ENCODE assay signal across 11 mouse cellular contexts in the genomic region with DNA sequence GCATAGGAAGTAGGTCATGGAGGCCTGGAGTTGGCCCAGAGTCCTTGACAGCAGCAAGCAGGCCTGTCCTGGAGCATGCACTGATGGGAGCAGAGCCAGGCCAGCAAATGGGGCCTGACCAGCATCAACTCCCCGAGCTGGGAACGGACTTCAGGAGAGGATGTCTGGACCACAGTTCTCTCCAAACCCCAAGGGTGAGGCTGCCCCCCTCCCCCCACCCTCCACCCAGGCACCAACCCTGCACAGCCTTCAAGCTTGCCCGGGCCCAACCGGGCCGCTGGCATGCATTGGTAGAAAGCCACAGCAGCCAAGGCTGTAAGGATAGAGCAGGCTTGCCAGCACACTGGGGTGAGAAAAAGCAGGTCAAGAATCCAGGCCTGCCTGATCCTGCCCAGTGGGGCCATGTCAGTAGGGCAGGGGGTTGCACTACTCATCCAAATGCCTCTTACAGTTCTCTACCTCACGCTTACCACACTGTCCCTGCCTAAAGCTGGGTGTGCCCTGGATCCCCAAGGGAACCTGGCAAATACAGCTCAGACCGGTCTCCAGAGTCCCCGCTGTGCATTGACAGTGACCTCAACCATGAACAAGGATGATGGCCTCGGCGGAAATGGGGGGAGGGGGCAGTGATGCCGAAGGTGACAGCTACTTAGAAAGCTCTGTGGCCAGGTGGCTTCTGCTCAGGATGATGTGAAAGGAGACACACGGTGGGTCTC. TPM values are rescaled to one million over a fixed set of nuclear protein-coding genes. Genes with fewer than 3 reads are reported as not detected.
DNase-seq lines count a peak whose midpoint lies in the region; ATAC-seq and TF ChIP-seq lines count a peak whose summit lies in the region.
"Had no signal": no experiment of that assay in that cellular context is flagged by ENCODE, and none has a peak within 500 bp of the region (broad histone marks: within the 10 kb centered on the region; RNA-seq: fewer than 3 reads in every experiment).

No protein-coding gene starts in this region.

- H3K36me3 ChIP-seq in heart, embryonic 11.5 days (ENCODE audit: control insufficient read depth, insufficient read depth, low read length) = no peaks in the 10 kb centered on the region
- H3K36me3 ChIP-seq in C2C12 (ENCODE audit: control insufficient read depth, insufficient read depth) = no peaks in the 10 kb centered on the region
- H3K36me3 ChIP-seq in heart, postnatal 0 days (replicated peaks; ENCODE audit: control insufficient read depth, insufficient read depth, low read length) = no peaks in the 10 kb centered on the region
- H3K36me3 ChIP-seq: liver, embryonic 13.5 days; midbrain, embryonic 10.5 days had no signal

- WGBS in heart, embryonic 11.5 days (ENCODE audit: insufficient replicate concordance) = 70% methylated on average over 12 of the region's 12 CpGs
- WGBS in heart, postnatal 0 days = 66% methylated on average over 12 of the region's 12 CpGs

- peaks cover 6% of the 10 kb centered on the region for H3K4me1 ChIP-seq in heart, embryonic 11.5 days (ENCODE audit: control insufficient read depth, insufficient read depth, low read length)
- H3K4me1 ChIP-seq in heart, postnatal 0 days (ENCODE audit: control insufficient read depth, insufficient read depth) = peaks cover 28% of the 10 kb centered on the region
- H3K4me1 ChIP-seq: forebrain, embryonic 13.5 days had no signal

- intact Hi-C loops in left cerebral cortex, postnatal 14 days (cut with DNase I) = no loop called here

- H3K4me3 ChIP-seq in heart, embryonic 11.5 days (ENCODE audit: low read depth, low read length) = no peak overlapping the region
- H3K4me3 ChIP-seq in C2C12 (ENCODE audit: insufficient read depth, poor library complexity, severe bottlenecking) = no peak overlapping the region
- no peak overlapping the region for H3K4me3 ChIP-seq in heart, postnatal 0 days (ENCODE audit: low read depth, low read length)
- H3K4me3 ChIP-seq: forebrain, embryonic 13.5 days; liver, embryonic 13.5 days; midbrain, embryonic 10.5 days had no signal

- H3K79me3 ChIP-seq in C2C12 (ENCODE audit: low read depth) = no peaks in the 10 kb centered on the region

- ATAC-seq in heart, embryonic 11.5 days (replicated peaks; ENCODE audit: insufficient number of reproducible peaks, low FRiP score, low TSS enrichment) = no peak
- no peak for ATAC-seq in heart, postnatal 0 days (ENCODE audit: insufficient read depth, low read depth)
- ATAC-seq: forebrain, embryonic 13.5 days had no signal

- no peak overlapping the region for H3K4me2 ChIP-seq in heart, embryonic 11.5 days
- H3K4me2 ChIP-seq in heart, postnatal 0 days (ENCODE audit: low read depth, low read length) = no peak overlapping the region
- H3K4me2 ChIP-seq: forebrain, embryonic 13.5 days; liver, embryonic 13.5 days had no signal

- no peaks in the 10 kb centered on the region; the same call in 1 of the 2 replicates for H3K27me3 ChIP-seq in heart, embryonic 11.5 days (ENCODE audit: control insufficient read depth, insufficient read depth, low read length)
- no peaks in the 10 kb centered on the region for H3K27me3 ChIP-seq in C2C12 (ENCODE audit: control insufficient read depth, insufficient read depth, insufficient read length)
- H3K27me3 ChIP-seq in heart, postnatal 0 days (ENCODE audit: control insufficient read depth, insufficient read depth, low read length) = no peaks in the 10 kb centered on the region
- H3K27me3 ChIP-seq: forebrain, embryonic 13.5 days; liver, embryonic 13.5 days had no signal

- TF ChIP-seq CTCF in C2C12 (IDR thresholded peaks at IDR 0.05; ENCODE audit: control insufficient read depth, insufficient read depth, insufficient read length) = no peak
- TF ChIP-seq CTCF in heart, postnatal 0 days (IDR thresholded peaks at IDR 0.05; ENCODE audit: low read depth) = no peak

- TF ChIP-seq EP300 in heart, postnatal 0 days (IDR thresholded peaks at IDR 0.05; ENCODE audit: low read depth) = no peak

- no peaks in the 10 kb centered on the region for H3K79me2 ChIP-seq in C2C12 (ENCODE audit: control insufficient read depth, insufficient read depth)

- no peak overlapping the region for H3K9ac ChIP-seq in heart, embryonic 11.5 days (ENCODE audit: low read depth, low read length)
- H3K9ac ChIP-seq in heart, postnatal 0 days (replicated peaks; ENCODE audit: low read depth, low read length) = no peak overlapping the region
- H3K9ac ChIP-seq: forebrain, embryonic 13.5 days; liver, embryonic 13.5 days had no signal

- H3ac ChIP-seq in C2C12 (ENCODE audit: control insufficient read depth, insufficient read length, low read depth) = peak overlapping the region; percentile 25

- H3K9me3 ChIP-seq in heart, embryonic 11.5 days (replicated peaks; ENCODE audit: control insufficient read depth, low read length) = no peaks in the 10 kb centered on the region
- H3K9me3 ChIP-seq in heart, postnatal 0 days (replicated peaks; ENCODE audit: control insufficient read depth, low read length) = no peaks in the 10 kb centered on the region
- H3K9me3 ChIP-seq: forebrain, embryonic 13.5 days; liver, embryonic 13.5 days; midbrain, embryonic 10.5 days had no signal

- DNase-seq in heart, adult 18-20 months = peak; percentile 63 to 80
- peak; percentile 76 for DNase-seq in adrenal gland, postnatal 14 days
- no peak for DNase-seq in heart, postnatal 0 days (ENCODE audit: low spot score)
- DNase-seq in frontal cortex, postnatal 36 days (ENCODE audit: low spot score in 2 of 2) = no peak
- DNase-seq in neural tube, embryonic 10.5 days (ENCODE audit: extremely low spot score, low spot score) = no peak
- no peak for DNase-seq in left cerebral cortex, postnatal 14 days (ENCODE audit: low spot score in 2 of 2)
- DNase-seq: liver, embryonic 13.5 days had no signal

- no peak overlapping the region for H3K27ac ChIP-seq in heart, embryonic 11.5 days (ENCODE audit: low read depth, low read length)
- 0 out of 2 replicates have a peak overlapping the region, but pooled peaks have one; percentile 28 for H3K27ac ChIP-seq in heart, postnatal 0 days (ENCODE audit: low read depth)
- H3K27ac ChIP-seq: forebrain, embryonic 13.5 days; liver, embryonic 13.5 days; midbrain, embryonic 10.5 days had no signal

TF ChIP-seq in C2C12, 6 proteins besides CTCF, POLR2A, EP300 and RAD21:
- no peak for TF ChIP-seq MAX (IDR thresholded peaks at IDR 0.05)
- TF ChIP-seq CEBPB (IDR thresholded peaks at IDR 0.05; ENCODE audit: low read depth) = no peak
- no peak for TF ChIP-seq USF1 (IDR thresholded peaks at IDR 0.05; ENCODE audit: low read depth)
- peak; percentile 45 for TF ChIP-seq MYOD1 (IDR thresholded peaks at IDR 0.05; ENCODE audit: control insufficient read depth, insufficient read length, low read depth)
- no peak for TF ChIP-seq MYOG (IDR thresholded peaks at IDR 0.05; ENCODE audit: control insufficient read depth, extremely low read depth, insufficient read length)
- no peak for TF ChIP-seq FOSL1 (IDR thresholded peaks at IDR 0.05; ENCODE audit: insufficient read depth, low read length, poor library complexity, severe bottlenecking)
TF ChIP-seq in C2C12: peak in this region for 1.

RNA-seq across cellular contexts. Expression of a gene that starts 6.1 kb away (rescaled TPM):
- total RNA-seq in heart, adult 18-20 months (2021) = 1 to 10 TPM; 3.1 to 4.2 TPM
- polyA plus RNA-seq in heart, embryonic 11.5 days (2014; fragmentation: Nextera tagmentation; extraction: Ambion mirVana) = 0.39 and 0.94 TPM in 2 replicates
- 18.1 TPM for polyA plus RNA-seq in C2C12 (2012; fragmentation: generic; extraction: Trizol)
- total RNA-seq in adrenal gland, postnatal 14 days (2021) = 52.9 and 69.1 TPM in 2 replicates
- not detected in 2 replicates for total RNA-seq in heart, postnatal 0 days (2014; rRNA removed; ENCODE audit: low replicate concordance)
- 0.38 and 1.0 TPM in 2 replicates for polyA plus RNA-seq in heart, postnatal 0 days (2015; fragmentation: Nextera tagmentation; extraction: Ambion mirVana)
- total RNA-seq in left cerebral cortex, postnatal 14 days (2021) = under 1 TPM; 0.40 to 0.53 TPM

RNA-seq across cellular contexts. Expression of a gene that starts 18.7 kb away (rescaled TPM):
- not detected for total RNA-seq in heart, adult 18-20 months (2021)
- polyA plus RNA-seq in heart, embryonic 11.5 days (2014; fragmentation: Nextera tagmentation; extraction: Ambion mirVana) = 1.4 and 2.0 TPM in 2 replicates
- polyA plus RNA-seq in C2C12 (2012; fragmentation: generic; extraction: Trizol) = not detected
- total RNA-seq in adrenal gland, postnatal 14 days (2021) = 10.4 and 10.6 TPM in 2 replicates
- total RNA-seq in heart, postnatal 0 days (2014; rRNA removed; ENCODE audit: low replicate concordance) = not detected in 2 replicates
- 0.07 TPM in 1 of 2 replicates, not detected in the other for polyA plus RNA-seq in heart, postnatal 0 days (2015; fragmentation: Nextera tagmentation; extraction: Ambion mirVana)
- 10 to 100 TPM; 42.8 to 60.9 TPM for total RNA-seq in left cerebral cortex, postnatal 14 days (2021)

RNA-seq across cellular contexts. Expression of a gene that starts 33.1 kb away (rescaled TPM):
- 100 to 1,000 TPM; 117 to 120 TPM for total RNA-seq in heart, adult 18-20 months (2021)
- 14.2 and 19.0 TPM in 2 replicates for polyA plus RNA-seq in heart, embryonic 11.5 days (2014; fragmentation: Nextera tagmentation; extraction: Ambion mirVana)
- 7.5 TPM for polyA plus RNA-seq in C2C12 (2012; fragmentation: generic; extraction: Trizol)
- total RNA-seq in adrenal gland, postnatal 14 days (2021) = 58.0 and 66.5 TPM in 2 replicates
- total RNA-seq in heart, postnatal 0 days (2014; rRNA removed; ENCODE audit: low replicate concordance) = 72.2 and 109 TPM in 2 replicates
- 75.1 and 77.5 TPM in 2 replicates for polyA plus RNA-seq in heart, postnatal 0 days (2015; fragmentation: Nextera tagmentation; extraction: Ambion mirVana)
- total RNA-seq in left cerebral cortex, postnatal 14 days (2021) = 10 to 100 TPM; 25.7 to 28.0 TPM

Comparison
In these comparisons a context has a peak if more than half of its experiments do, and no peak if none do; other contexts are left out.
1. DNase-seq: peak in heart, adult 18-20 months (2 of 2) and adrenal gland, postnatal 14 days (single experiment); none in heart, postnatal 0 days (single experiment), frontal cortex, postnatal 36 days (0 of 2), neural tube, embryonic 10.5 days (single experiment) and left cerebral cortex, postnatal 14 days (0 of 2).
2. RNA of a gene that starts 6.1 kb away (total RNA-seq): 52.9 to 69.1 TPM in adrenal gland, postnatal 14 days; 3.1 to 4.2 TPM in heart, adult 18-20 months, 0.40 to 0.53 TPM in left cerebral cortex, postnatal 14 days and not detected in heart, postnatal 0 days; every median in the first group is over 10 times any median in the second.
3. RNA of a gene that starts 18.7 kb away (total RNA-seq): 42.8 to 60.9 TPM in left cerebral cortex, postnatal 14 days and 10.4 to 10.6 TPM in adrenal gland, postnatal 14 days; not detected in heart, adult 18-20 months and not detected in heart, postnatal 0 days; every median in the first group is over 10 times any median in the second.